Mouse (Mus musculus): ENCODE results near the gene Prm2.
A peak's percentile ranks its signal among the peaks of the same experiment; 100 is the strongest.

Gene Prm2

GRCm38 (mm10) chr16:10796034-10796433 lies at the start of gene Prm2:
Gene Prm2 (minus strand): TSS chr16:10796134.
- DNase-seq (ENCODE audit: low spot score): no peak

- DNase-seq (ENCODE audit: low spot score): no peak
Measured at GRCm38 (mm10) chr16:10844319-10844670, 48.4 kb upstream of the Prm2 start.

GRCm38 (mm10) chr16:10843486-10844318 lies 47.8 kb upstream of the Prm2 start:
- no peak for DNase-seq (ENCODE audit: low spot score)

- no peak for DNase-seq (ENCODE audit: low spot score)
Measured at GRCm38 (mm10) chr16:10842282-10842855, 46.4 kb upstream of the Prm2 start.

- DNase-seq (ENCODE audit: low spot score): no peak
Measured at GRCm38 (mm10) chr16:10840018-10840417, 44.1 kb upstream of the Prm2 start.

- no peak for DNase-seq (ENCODE audit: low spot score)
Measured at GRCm38 (mm10) chr16:10838487-10839245, 42.7 kb upstream of the Prm2 start.

- no peak for DNase-seq (ENCODE audit: low spot score)
Measured at GRCm38 (mm10) chr16:10837903-10838302, 42.0 kb upstream of the Prm2 start.

- no peak for DNase-seq (ENCODE audit: low spot score)
Measured at GRCm38 (mm10) chr16:10837250-10837649, 41.3 kb upstream of the Prm2 start.

GRCm38 (mm10) chr16:10836388-10836787 lies 40.5 kb upstream of the Prm2 start:
- no peak for DNase-seq (ENCODE audit: low spot score)

GRCm38 (mm10) chr16:10834911-10835587 lies 39.1 kb upstream of the Prm2 start, which contains the start of gene Rmi2:
Gene Rmi2 (plus strand): TSS chr16:10835059.
- DNase-seq (ENCODE audit: low spot score): peak; percentile 37

- no peak for DNase-seq (ENCODE audit: low spot score)
Measured at GRCm38 (mm10) chr16:10834542-10834910, 38.6 kb upstream of the Prm2 start.

GRCm38 (mm10) chr16:10828461-10828805 lies 32.5 kb upstream of the Prm2 start:
- DNase-seq (ENCODE audit: low spot score): no peak

GRCm38 (mm10) chr16:10827766-10828460 lies 32.0 kb upstream of the Prm2 start:
- DNase-seq (ENCODE audit: low spot score): no peak

- DNase-seq (ENCODE audit: low spot score): no peak
Measured at GRCm38 (mm10) chr16:10827269-10827668, 31.3 kb upstream of the Prm2 start.

GRCm38 (mm10) chr16:10825840-10826239 lies 29.9 kb upstream of the Prm2 start:
- DNase-seq (ENCODE audit: low spot score): no peak

- DNase-seq (ENCODE audit: low spot score): no peak
Measured at GRCm38 (mm10) chr16:10824536-10824935, 28.6 kb upstream of the Prm2 start.

GRCm38 (mm10) chr16:10821387-10821786 lies 25.5 kb upstream of the Prm2 start:
- no peak for DNase-seq (ENCODE audit: low spot score)

- no peak for DNase-seq (ENCODE audit: low spot score)
Measured at GRCm38 (mm10) chr16:10819966-10820365, 24.0 kb upstream of the Prm2 start.

- no peak for DNase-seq (ENCODE audit: low spot score)
Measured at GRCm38 (mm10) chr16:10818579-10819135, 22.7 kb upstream of the Prm2 start.

GRCm38 (mm10) chr16:10814864-10815263 lies 18.9 kb upstream of the Prm2 start:
- no peak for DNase-seq (ENCODE audit: low spot score)

- no peak for DNase-seq (ENCODE audit: low spot score)
Measured at GRCm38 (mm10) chr16:10813726-10814125, 17.8 kb upstream of the Prm2 start.
